Mouse (Mus musculus) Patski (cell line): Measurements from ENCODE around the gene Ffar1. TPM values are rescaled to one million over a fixed set of nuclear protein-coding genes. Genes with fewer than 3 reads are reported as not detected.
"Not testable (repeated sequence)": the region's sequence is repeated elsewhere in the genome, so short reads cannot be mapped to it uniquely, and the experiment has no call there.

Experiments
- ATAC-seq: fragments of 100-300 bp; one replicate; pipeline ENCODE4 v1.8.0; 2021
- CTCF ChIA-PET: fragments of 350-600 bp; sonication (Branson Sonifier 250); formaldehyde crosslinking; loops from one replicate; lab custom pipeline; 2022; ENCODE audit warnings: inconsistent platforms; lab: Charles Lee
- POLR2A ChIA-PET: fragments of 350-600 bp; sonication (Branson Sonifier 250); formaldehyde crosslinking; loops from one replicate; lab custom pipeline; 2022; ENCODE audit warnings: antibody characterized with exemption, inconsistent platforms; lab: Charles Lee
- DNase-seq: peaks from one replicate; pipeline ENCODE4 v3.0.0-alpha.2; 2011; ENCODE audit warnings: low read depth, low spot score
- H3K27me3 ChIP-seq: fragments of 371-371 bp; one replicate; pipeline ENCODE4 v1.5.1; 2021
- CTCF ChIP-seq: fragments of 100-300 bp; IDR thresholded peaks from one replicate; pipeline ENCODE4 v1.5.1; 2021
- in situ Hi-C: fragments of 300-500 bp; cut with MboI; formaldehyde crosslinking; loops from 3 replicates; pipeline ENCODE4 v1.11.1; 2018; ENCODE audit warnings: low pct_unique_long_range_greater_than_20kb, mixed read lengths
- polyA plus RNA-seq: library from polyadenylated mRNA; unstranded; gene quantifications from one replicate; pipeline ENCODE4 v1.2.3, GENCODE M21; 2021

Ffar1 gene
- polyA plus RNA-seq, 1 experiment from 2014 or later: not detected

- H3K27me3 ChIP-seq: peaks cover 58% of the 10 kb centered on the region
- DNase-seq (no peak), ATAC-seq (no peak)
- in situ Hi-C loops: loop anchor here (10.0 kb wide), 1 partner anchor 177 kb away; the partner anchor contains the start of gene Pmis2
- no peak for TF ChIP-seq CTCF
- ChIA-PET CTCF (no interaction called here), POLR2A (no interaction called here)
Measured at GRCm38 (mm10) chr7:30851421-30851820, 9.9 kb downstream of the Ffar1 start.

GRCm38 (mm10) chr7:30847934-30848333 lies 13.4 kb downstream of the Ffar1 start:
- DNase-seq (no peak), ATAC-seq (no peak)
- no peak for TF ChIP-seq CTCF
- CTCF ChIA-PET: no interaction called here
- in situ Hi-C loops: no loop called here
- POLR2A ChIA-PET: no interaction called here
- peaks cover 27% of the 10 kb centered on the region for H3K27me3 ChIP-seq

- CTCF ChIA-PET: no interaction called here
Measured at GRCm38 (mm10) chr7:30847386-30847785, 14.0 kb downstream of the Ffar1 start.

DNA sequence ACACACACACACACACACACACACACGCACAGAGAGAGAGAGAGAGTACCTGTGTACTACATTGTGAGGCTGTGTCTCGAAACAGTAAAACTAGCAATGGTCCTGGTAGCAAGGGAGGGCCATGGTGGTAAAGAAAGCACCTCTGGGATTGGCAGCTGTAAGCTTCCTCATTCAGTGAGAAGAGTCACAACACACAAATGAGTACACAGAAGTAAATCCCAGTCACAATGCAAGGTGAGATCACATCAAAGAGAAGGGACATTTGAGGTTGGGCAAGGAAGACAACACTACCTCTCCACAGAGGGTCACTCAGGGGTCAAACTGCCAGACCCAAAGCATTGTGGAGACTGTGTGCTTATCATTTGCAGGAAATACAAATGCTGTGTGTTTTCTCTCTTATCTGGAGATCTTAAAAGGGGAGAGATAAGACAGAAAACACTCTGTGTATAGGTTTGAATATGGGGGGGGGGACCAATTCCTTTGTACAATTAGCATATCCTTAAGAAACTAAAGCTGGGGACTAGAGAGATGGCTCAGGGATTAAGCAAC lies 14.8 kb downstream of the Ffar1 start:
- peaks cover 21% of the 10 kb centered on the region for H3K27me3 ChIP-seq
- DNase-seq (no peak), ATAC-seq (no peak)
- in situ Hi-C loops: no loop called here
- CTCF ChIA-PET: no interaction called here
- no peak for TF ChIP-seq CTCF
- POLR2A ChIA-PET: no interaction called here

More at GRCm38 (mm10) chr7:30847386-30847785, 14.0 kb downstream of the Ffar1 start:
- DNase-seq (no peak), ATAC-seq (no peak)
- in situ Hi-C loops: no loop called here
- POLR2A ChIA-PET: no interaction called here
- no peak for TF ChIP-seq CTCF
- peaks cover 27% of the 10 kb centered on the region for H3K27me3 ChIP-seq

GRCm38 (mm10) chr7:30844676-30845297 lies 16.6 kb downstream of the Ffar1 start:
- in situ Hi-C loops: no loop called here

DNA sequence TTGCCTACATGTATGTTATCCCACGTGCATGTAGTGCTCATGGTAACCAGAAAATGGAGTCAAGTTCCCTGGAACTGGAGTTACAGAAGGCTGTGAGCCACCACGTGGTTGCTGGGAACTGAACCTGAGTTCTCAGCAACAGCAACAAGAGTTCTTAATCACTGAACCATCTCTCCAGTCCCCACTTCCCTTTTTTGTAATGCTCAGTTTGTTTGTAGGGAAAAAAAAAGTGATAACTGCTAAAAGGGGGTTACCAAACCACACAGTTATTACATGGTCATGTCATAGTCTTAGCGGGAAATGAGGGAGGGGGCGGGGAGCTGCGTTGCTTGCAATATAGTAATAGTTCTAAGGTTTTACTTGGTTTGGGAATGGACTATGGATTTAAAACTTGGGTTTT lies 19.3 kb downstream of the Ffar1 start:
- TF ChIP-seq CTCF: no peak
- ATAC-seq: no peak
- in situ Hi-C loops: no loop called here

More at GRCm38 (mm10) chr7:30844676-30845297, 16.6 kb downstream of the Ffar1 start:
- peaks cover 13% of the 10 kb centered on the region for H3K27me3 ChIP-seq
- no peak for DNase-seq
- CTCF ChIA-PET: interaction anchor here (1.5 kb wide), 1 partner anchor 111 kb away, joined by 3 read pairs; no protein-coding TSS in a partner anchor
- TF ChIP-seq CTCF: no peak
- POLR2A ChIA-PET: no interaction called here
- ATAC-seq: no peak

DNA sequence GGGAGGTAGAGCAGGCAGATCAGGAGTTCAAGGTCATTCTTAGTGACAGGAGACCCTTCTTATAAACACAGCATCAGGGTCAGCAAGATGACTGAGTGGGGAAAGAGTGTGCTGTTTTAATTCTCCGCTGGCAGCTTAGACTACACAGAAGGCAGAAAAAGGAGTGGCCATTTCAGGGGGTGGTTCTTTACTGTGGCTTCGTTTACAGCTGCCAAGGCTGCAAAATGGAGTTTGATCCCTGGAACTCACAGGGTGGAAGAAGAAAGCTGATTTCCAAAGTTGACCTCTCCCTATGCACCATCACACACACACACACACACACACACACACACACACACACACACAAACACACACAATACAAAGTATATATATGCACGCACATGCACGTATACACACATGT lies 20.0 kb downstream of the Ffar1 start:
- peaks cover 8% of the 10 kb centered on the region for H3K27me3 ChIP-seq
- no peak for ATAC-seq
- TF ChIP-seq CTCF: no peak
- DNase-seq: no peak
- in situ Hi-C loops: no loop called here
- POLR2A ChIA-PET: interaction anchor here (0.6 kb wide), 1 partner anchor 246 kb away, joined by 4 read pairs; no protein-coding TSS in a partner anchor
- CTCF ChIA-PET: no interaction called here

More for the DNA sequence above, 19.3 kb downstream of the Ffar1 start:
- POLR2A ChIA-PET: no interaction called here
- H3K27me3 ChIP-seq: peaks cover 8% of the 10 kb centered on the region
- CTCF ChIA-PET: no interaction called here
- DNase-seq: no peak

- ChIA-PET POLR2A (no interaction called here), CTCF (no interaction called here)
- peaks cover 8% of the 10 kb centered on the region for H3K27me3 ChIP-seq
- no peak for DNase-seq
- in situ Hi-C loops: no loop called here
- no peak for ATAC-seq
- no peak for TF ChIP-seq CTCF
Measured at GRCm38 (mm10) chr7:30840306-30840705, 21.1 kb downstream of the Ffar1 start.

GRCm38 (mm10) chr7:30837277-30837676 lies 24.1 kb downstream of the Ffar1 start:
- no peak for ATAC-seq
- ChIA-PET POLR2A (interaction anchor here (0.6 kb wide), 1 partner anchor 648 kb away, joined by 8 read pairs; no protein-coding TSS in a partner anchor), CTCF (no interaction called here)
- no peak for TF ChIP-seq CTCF
- DNase-seq: no peak
- in situ Hi-C loops: no loop called here
- peaks cover 8% of the 10 kb centered on the region for H3K27me3 ChIP-seq

GRCm38 (mm10) chr7:30832684-30833083 lies 28.7 kb downstream of the Ffar1 start:
- ATAC-seq, DNase-seq, H3K27me3 ChIP-seq, CTCF ChIA-PET, POLR2A ChIA-PET, in situ Hi-C loops: not testable (repeated sequence)

- POLR2A ChIA-PET: no interaction called here
Measured at GRCm38 (mm10) chr7:30832261-30832660, 29.1 kb downstream of the Ffar1 start.

More at GRCm38 (mm10) chr7:30832261-30832660, 29.1 kb downstream of the Ffar1 start:
- CTCF ChIA-PET: no interaction called here
- DNase-seq (no peak), ATAC-seq (no peak)
- H3K27me3 ChIP-seq: no peaks in the 10 kb centered on the region
- in situ Hi-C loops: no loop called here
- no peak for TF ChIP-seq CTCF
